Mouse (Mus musculus): ENCODE measurements at regions not wholly inside any gene's neighbourhood (a gene's known extent, or its start where the extent isn't known, plus 50 kb on each side); places are given as distances from the start of the nearest gene placed in this dataset.

- no peak for ATAC-seq (replicated peaks; ENCODE audit: low read depth, poor library complexity, severe bottlenecking)
These were observed 544.8 kb upstream of the Id4 start for GRCm38 (mm10) chr13:47716265-47716664.

GRCm38 (mm10) chr13:47720645-47721044 lies 540.4 kb upstream of the Id4 start:
- no peak for ATAC-seq (replicated peaks; ENCODE audit: low read depth, poor library complexity, severe bottlenecking)

DNA sequence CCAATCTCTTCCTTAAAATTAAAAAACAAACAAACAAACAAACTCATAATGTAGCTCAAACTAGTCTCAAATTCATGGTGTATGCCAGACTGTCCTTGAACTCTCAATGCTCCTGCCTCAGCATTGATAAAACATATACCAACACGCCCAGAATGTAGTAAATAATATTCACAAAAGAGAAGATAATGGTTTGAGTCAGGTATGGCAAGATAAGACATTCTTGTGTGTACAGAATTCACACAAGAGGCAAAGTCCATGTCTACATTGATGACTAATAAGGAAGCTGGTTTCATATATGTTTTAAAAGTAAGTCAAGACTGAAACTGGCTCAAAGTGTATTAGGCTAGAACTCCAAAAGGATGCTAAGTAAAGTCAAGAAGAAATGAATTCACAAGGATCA lies 526.6 kb upstream of the Id4 start:
- no peak for ATAC-seq (replicated peaks; ENCODE audit: low read depth, poor library complexity, severe bottlenecking)

GRCm38 (mm10) chr13:47735426-47736063 lies 525.5 kb upstream of the Id4 start:
- no peak for ATAC-seq (replicated peaks; ENCODE audit: low read depth, poor library complexity, severe bottlenecking)

DNA sequence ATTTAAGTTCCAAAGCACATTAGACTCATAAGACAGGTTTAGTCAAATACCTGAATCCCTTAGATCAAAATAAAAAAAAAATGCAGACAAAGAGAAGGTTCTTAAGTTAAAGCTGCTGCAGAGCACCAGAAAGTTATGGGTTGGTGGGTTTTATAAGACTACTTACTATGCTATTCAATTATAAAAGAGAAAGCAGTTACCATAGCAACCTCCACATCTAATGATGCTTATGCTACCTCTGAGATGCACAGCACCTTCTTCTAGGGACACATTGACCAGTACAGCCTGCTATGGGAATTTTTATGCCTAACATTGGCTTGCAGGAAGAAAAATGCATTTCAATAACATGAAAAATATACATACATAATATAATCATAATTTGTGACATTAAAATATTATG lies 512.1 kb upstream of the Id4 start:
- ATAC-seq (replicated peaks; ENCODE audit: low read depth, poor library complexity, severe bottlenecking), result no peak

DNA sequence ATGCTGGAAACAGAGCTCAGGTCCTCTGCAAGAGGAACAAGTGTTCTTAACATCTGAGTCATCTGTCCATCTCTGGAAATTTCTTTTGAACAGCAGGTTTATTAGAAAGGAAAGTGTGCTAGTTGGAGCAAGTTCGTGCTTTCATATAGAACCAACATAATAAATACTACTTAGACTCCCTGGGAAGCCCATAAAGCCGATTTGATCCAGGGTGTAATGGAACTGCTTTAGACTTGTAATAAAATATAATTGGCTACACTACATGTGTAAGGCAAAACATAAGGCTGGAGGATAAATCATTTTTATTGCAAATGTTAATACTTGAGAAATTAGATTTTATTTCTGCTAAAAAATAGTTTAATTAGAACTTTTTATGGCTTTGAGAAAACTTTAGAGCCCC lies 510.0 kb upstream of the Id4 start:
- ATAC-seq (replicated peaks; ENCODE audit: low read depth, poor library complexity, severe bottlenecking), result no peak

DNA sequence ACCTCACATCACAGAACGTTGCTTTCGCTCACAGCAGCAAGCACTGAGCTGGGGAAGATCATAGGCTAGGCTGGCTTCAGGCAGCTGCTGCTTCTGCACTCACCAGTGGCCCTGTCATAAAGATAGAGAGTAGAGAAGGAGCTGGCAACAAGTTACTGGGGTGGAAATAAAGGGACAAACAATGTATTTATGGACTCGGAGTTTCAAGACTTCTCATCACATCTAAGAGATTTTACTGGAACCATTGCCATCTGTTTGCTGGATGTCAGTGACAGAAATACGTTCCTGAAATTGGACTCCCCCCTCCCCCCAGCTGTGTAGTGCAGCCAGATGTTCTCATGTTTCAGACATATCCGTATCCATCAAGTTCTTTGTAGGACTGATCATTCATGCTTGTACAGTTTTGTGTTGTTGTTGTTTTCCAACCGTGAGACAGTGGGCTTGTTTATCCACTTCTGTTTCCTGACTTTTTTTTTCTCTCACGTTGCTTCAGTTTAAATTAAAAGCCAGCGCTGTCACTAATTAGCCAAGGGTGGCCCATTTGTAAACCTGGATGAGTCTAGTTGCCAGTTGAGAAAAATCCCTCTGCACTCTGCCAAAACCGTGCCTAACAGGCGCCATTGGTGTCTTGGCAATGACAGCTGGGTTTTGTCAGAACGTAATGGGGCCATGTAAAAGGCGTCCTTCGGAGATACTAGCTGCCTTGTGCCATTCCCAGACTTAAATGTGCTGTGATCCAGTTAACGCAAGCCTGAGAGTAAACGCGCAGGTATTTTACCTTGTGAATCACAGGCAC lies 496.0 kb upstream of the Id4 start:
- no peak for ATAC-seq (replicated peaks; ENCODE audit: low read depth, poor library complexity, severe bottlenecking)

DNA sequence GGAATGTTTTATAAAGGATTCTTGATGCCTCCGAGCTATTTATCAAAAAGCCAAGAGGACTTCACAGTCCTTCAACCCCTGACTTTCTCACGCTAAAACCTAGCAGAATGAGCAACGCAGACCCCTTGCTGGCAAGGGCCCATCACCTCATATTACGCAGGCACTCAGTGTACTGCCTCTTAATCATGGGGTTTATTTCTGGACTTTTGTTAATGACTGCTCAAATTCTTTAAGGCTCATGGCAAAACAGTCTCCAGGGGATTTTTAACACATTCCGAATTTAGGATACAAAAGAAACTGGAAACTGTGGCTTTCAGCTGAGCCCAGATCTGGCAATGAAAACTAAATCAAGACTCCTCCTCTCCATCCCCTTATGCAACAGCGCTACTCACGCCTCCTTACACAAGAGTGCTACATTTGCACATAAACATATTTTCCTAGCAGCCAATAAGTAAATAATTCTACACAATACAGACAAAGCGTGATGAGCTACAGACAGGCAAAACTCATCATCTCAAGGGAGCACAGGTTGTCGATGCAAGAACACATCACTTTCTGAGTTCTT lies 492.0 kb upstream of the Id4 start:
- ATAC-seq (replicated peaks; ENCODE audit: low read depth, poor library complexity, severe bottlenecking), result no peak

GRCm38 (mm10) chr13:47777206-47778099 lies 483.6 kb upstream of the Id4 start:
- no peak for ATAC-seq (replicated peaks; ENCODE audit: low read depth, poor library complexity, severe bottlenecking)

DNA sequence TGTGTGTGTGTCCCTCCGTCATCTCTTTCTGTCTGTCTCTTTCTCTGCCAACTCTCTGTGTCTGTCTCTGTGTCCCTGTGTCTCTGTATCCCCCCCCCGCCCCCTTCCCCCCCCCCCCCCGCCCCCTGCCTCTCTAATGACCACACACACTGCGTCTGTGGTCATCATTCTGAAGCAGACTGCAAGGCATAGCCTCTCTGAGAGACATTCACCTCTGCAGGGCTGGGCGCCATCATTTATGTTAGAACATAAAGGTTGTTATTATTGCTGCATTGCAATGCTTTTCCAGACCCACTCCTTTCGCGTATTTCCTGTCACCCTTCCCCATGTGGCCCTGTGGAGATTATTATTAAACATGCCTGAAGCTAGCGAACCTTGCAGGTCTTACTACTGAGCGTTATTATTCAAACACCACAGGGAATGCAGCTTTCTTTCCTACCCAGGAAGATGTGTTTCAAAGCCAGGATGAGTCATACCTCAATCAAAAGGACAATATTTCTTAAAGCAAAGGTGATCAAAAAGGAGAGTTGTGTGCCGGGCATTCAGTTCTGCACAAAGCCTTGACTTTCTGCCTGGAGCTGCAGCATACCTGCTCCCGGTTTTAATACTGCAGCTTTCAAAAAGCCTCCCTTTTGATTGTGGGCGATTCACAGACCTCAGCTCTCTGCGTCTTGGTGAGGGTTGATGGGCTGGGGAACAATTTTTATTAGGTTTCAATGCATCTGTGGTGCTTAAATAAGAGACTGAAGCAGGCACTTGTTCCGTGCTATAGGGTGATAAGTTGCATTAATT lies 482.6 kb upstream of the Id4 start:
- no peak for ATAC-seq (replicated peaks; ENCODE audit: low read depth, poor library complexity, severe bottlenecking)

- no peak for ATAC-seq (replicated peaks; ENCODE audit: low read depth, poor library complexity, severe bottlenecking)
These were observed 476.6 kb upstream of the Id4 start for GRCm38 (mm10) chr13:47784406-47784805.

- ATAC-seq (replicated peaks; ENCODE audit: low read depth, poor library complexity, severe bottlenecking), result no peak
These were observed 463.2 kb upstream of the Id4 start for GRCm38 (mm10) chr13:47797859-47798258.

DNA sequence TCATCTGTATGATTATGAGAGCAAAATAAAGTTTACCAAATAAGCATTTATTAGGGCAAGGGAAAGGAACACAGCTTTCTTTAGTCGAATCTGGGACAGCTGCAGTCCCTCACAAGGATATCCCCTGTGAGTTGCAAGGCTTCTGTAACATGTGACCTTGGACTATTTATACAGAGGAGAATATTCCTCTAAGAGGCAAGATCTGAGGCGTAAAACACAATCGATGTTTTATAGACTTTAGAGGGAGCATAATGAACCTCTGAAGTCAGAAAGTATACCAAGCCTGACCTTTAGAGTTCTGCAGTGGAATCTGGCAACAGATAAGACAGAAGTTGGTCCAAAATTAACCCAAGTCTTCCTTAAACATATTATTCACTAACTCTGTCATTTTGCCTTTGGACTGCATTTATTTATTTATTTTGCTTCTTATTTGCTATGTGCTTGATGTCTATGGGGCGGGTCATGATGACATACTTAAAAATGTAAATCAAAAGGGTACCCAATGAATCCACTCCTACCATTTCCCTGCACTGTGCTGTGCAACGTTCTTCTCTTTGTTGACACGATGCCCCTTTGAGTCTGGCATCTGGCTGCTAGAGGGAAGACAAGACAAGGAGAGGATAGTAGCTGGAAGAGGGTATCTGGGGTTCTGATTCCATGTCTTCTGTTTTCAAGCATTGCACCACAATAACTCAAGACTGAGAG lies 449.2 kb upstream of the Id4 start:
- no peak for ATAC-seq (replicated peaks; ENCODE audit: low read depth, poor library complexity, severe bottlenecking)

- ATAC-seq (replicated peaks; ENCODE audit: low read depth, poor library complexity, severe bottlenecking), result no peak
These were observed 442.0 kb upstream of the Id4 start for GRCm38 (mm10) chr13:47818924-47819564.

DNA sequence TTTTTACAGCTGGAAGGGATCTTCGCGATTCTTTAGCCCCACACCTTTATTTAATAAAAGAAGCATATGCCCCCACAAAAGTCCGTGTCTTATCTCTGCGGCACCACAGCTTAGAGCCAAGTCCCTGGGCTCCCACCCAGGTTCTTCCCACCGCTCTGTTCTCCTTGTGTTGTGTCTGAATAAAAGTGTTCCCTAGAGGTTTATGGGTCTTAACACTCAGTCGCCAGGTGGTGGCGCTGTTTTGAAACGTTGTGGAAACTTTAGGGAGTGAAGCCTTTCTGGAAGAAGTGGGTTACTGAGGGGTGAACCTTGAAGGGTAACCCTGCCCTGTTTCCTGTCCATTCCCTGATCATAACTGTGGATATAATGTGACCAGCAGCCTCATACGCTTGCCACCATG lies 424.5 kb upstream of the Id4 start:
- no peak for ATAC-seq (replicated peaks; ENCODE audit: low read depth, poor library complexity, severe bottlenecking)

- no peak for ATAC-seq (replicated peaks; ENCODE audit: low read depth, poor library complexity, severe bottlenecking)
These were observed 418.6 kb upstream of the Id4 start for GRCm38 (mm10) chr13:47842418-47842817.

DNA sequence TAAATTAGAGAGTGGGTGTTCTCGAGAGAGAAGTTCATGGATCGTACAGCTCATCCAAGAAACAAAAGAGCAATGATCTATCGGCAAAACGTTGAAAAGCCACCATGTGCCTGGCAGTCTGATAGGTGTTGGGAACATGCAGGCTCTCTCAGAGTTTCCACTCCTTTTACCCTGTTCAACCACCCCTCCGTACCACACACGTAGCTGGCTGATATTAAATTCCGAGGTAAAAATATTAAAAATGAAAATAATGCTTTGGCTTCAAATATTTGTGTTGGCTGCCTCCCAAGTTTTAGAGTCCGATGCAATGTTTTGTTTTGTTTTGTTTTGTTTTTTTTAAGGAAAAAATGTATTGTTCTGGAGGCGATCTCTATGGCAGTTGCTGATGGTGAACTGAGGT lies 418.0 kb upstream of the Id4 start:
- ATAC-seq (replicated peaks; ENCODE audit: low read depth, poor library complexity, severe bottlenecking), result no peak

DNA sequence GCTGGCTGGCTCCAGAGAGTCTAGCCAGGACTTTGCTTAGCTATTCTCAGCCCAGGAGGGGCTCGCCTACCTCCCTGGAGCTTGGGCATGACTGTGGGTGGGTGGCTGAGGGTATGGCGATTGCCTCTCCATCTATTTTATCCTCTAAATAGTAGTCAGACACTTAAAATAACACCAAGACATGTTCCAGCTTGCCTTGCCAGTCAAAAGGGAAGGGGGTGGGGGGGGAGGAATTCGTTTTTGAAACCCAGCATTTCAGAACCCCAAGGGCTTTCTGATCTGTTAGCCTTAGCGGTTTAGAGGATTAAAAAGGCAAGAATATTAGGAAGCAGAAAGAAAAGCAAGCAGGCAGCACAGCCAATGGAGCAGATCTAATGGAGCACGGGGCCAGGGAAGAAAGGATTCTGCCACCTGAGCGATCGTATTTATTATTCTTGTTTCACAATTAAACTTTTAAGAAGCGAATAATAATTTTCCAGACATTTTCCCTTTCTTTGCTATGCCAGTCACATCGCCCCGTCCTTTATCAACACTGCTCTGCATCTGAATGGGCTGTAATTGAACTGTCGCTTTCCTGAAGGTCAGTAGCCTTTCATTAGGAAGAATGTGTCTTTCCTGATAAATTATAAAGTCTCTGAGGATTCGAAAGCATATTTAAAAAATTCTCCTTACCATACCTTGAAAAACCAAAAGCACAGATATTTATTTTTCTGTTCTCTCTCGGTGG lies 417.3 kb upstream of the Id4 start:
- ATAC-seq (replicated peaks; ENCODE audit: low read depth, poor library complexity, severe bottlenecking), result no peak
